Mouse (Mus musculus): ENCODE results near the gene Mmp20. TPM values are rescaled to one million over a fixed set of nuclear protein-coding genes. Genes with fewer than 3 reads are reported as not detected.

The Mmp20 gene
- polyA plus RNA-seq, 1 experiment from 2014 or later = not detected

DNA sequence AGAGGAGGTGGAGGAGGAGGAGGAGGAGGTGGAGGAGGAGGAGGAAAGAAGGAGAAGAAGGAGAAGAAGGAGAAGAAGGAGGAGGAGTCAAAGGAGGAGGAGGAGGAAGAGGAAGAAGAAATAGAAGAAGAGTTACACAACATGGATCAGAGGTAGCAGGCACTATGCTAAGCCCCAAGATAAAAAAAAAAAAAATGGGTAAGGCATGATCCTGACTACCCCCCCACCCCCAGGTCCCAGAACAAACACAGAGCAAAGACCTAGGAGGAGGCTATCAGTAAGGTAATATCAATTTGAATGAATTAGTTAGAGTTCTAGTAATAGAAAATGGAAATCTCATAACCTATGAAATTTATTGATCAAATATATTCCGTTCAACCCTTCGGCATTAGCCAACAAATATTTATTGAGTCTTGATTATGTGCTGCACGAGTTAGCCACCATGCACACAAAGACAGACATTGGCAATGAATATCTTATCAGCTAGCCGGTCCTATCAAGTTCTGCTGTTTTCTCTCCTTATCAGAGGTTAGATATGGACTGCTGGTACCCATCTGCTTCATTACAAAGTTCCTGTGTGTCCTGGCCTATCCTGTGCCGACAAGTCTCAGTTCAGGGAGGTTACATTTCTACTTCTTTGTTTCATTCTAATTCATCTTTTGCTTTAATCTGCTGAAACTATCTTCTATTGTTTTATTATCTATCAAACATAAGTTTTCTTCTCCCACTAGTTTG is 24.5 kb downstream of the Mmp20 start:
- ATAC-seq = no peak
- Histone ChIP-seq H3K4me1 (no peaks in the 10 kb centered on the region), H3K27ac (no peak overlapping the region), H3K36me3 (ENCODE audit: poor library complexity, severe bottlenecking) (no peaks in the 10 kb centered on the region), H3K4me3 (no peak overlapping the region), H3K27me3 (no peaks in the 10 kb centered on the region), H3K9ac (no peak overlapping the region), H3K9me3 (replicated peaks) (no peaks in the 10 kb centered on the region), H3K4me2 (no peak overlapping the region)
- 90% methylated on average over 5 of the region's 5 CpGs for WGBS

GRCm38 (mm10) chr9:7657946-7658345 is 29.9 kb downstream of the Mmp20 start:
- 86% methylated on average over 4 of the region's 4 CpGs for WGBS
- ATAC-seq = no peak
- Histone ChIP-seq H3K4me1 (no peaks in the 10 kb centered on the region), H3K9ac (no peak overlapping the region), H3K27ac (no peak overlapping the region), H3K27me3 (no peaks in the 10 kb centered on the region), H3K4me2 (no peak overlapping the region), H3K9me3 (replicated peaks) (no peaks in the 10 kb centered on the region), H3K4me3 (no peak overlapping the region), H3K36me3 (ENCODE audit: poor library complexity, severe bottlenecking) (no peaks in the 10 kb centered on the region)

DNA sequence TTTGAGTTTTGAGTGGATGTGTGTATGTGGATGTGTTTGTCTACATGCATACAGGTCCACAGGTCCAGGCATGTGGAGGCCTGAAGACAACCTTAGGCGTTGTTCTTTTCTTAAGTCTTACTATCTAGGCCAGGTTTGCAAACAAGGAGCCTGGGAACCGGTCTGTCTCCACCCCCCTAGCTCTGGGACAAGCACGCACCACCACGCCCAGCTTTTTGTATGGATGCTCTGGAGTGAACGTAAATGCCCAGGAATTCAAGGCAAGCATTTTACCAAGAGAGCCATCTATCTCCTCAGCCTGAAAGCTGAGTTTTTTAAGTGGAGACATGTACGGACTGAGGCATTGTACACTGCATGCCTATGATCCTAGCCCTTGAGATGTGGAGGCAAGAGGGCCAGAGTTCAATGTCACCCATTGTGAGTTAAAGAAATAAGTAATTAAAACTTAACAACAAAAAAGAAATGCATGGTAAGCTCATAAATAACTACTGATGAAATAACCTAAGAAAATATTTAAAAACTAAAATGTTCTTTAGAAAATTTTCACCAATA is 31.5 kb downstream of the Mmp20 start:
- Histone ChIP-seq H3K4me2 (no peak overlapping the region), H3K36me3 (ENCODE audit: poor library complexity, severe bottlenecking) (no peaks in the 10 kb centered on the region), H3K27me3 (no peaks in the 10 kb centered on the region), H3K27ac (no peak overlapping the region), H3K4me1 (no peaks in the 10 kb centered on the region), H3K9ac (no peak overlapping the region), H3K9me3 (replicated peaks) (no peaks in the 10 kb centered on the region), H3K4me3 (no peak overlapping the region)
- 31% methylated on average over 6 of the region's 6 CpGs for WGBS
- ATAC-seq = no peak

- WGBS = 100% methylated on average over 1 of the region's 1 CpGs
- Histone ChIP-seq H3K27ac (no peak overlapping the region), H3K9me3 (replicated peaks) (no peaks in the 10 kb centered on the region), H3K27me3 (no peaks in the 10 kb centered on the region), H3K4me2 (no peak overlapping the region), H3K36me3 (ENCODE audit: poor library complexity, severe bottlenecking) (no peaks in the 10 kb centered on the region), H3K4me3 (no peak overlapping the region), H3K4me1 (no peaks in the 10 kb centered on the region), H3K9ac (no peak overlapping the region)
- no peak for ATAC-seq
These were observed 33.3 kb downstream of the Mmp20 start for GRCm38 (mm10) chr9:7661371-7661770.

- no peaks in the 10 kb centered on the region for H3K9me3 ChIP-seq (replicated peaks)
- WGBS = 92% methylated on average over 1 of the region's 1 CpGs
- H3K27me3 ChIP-seq = no peaks in the 10 kb centered on the region
- H3K9ac ChIP-seq = no peak overlapping the region
- no peak overlapping the region for H3K4me3 ChIP-seq
- H3K36me3 ChIP-seq (ENCODE audit: poor library complexity, severe bottlenecking) = no peaks in the 10 kb centered on the region
- no peak for ATAC-seq
- no peaks in the 10 kb centered on the region for H3K4me1 ChIP-seq
- no peak overlapping the region for H3K4me2 ChIP-seq
- H3K27ac ChIP-seq = no peak overlapping the region
These were observed 41.6 kb downstream of the Mmp20 start for GRCm38 (mm10) chr9:7669674-7670073.

- no peak overlapping the region for H3K27ac ChIP-seq
- no peak overlapping the region for H3K4me3 ChIP-seq
- H3K27me3 ChIP-seq = no peaks in the 10 kb centered on the region
- H3K9ac ChIP-seq = no peak overlapping the region
- H3K9me3 ChIP-seq (replicated peaks) = no peaks in the 10 kb centered on the region
- 85% methylated on average over 9 of the region's 9 CpGs for WGBS
- no peaks in the 10 kb centered on the region for H3K36me3 ChIP-seq (ENCODE audit: poor library complexity, severe bottlenecking)
- no peaks in the 10 kb centered on the region for H3K4me1 ChIP-seq
- ATAC-seq = no peak
- H3K4me2 ChIP-seq = no peak overlapping the region
These were observed 45.0 kb downstream of the Mmp20 start for GRCm38 (mm10) chr9:7672985-7673384.

DNA sequence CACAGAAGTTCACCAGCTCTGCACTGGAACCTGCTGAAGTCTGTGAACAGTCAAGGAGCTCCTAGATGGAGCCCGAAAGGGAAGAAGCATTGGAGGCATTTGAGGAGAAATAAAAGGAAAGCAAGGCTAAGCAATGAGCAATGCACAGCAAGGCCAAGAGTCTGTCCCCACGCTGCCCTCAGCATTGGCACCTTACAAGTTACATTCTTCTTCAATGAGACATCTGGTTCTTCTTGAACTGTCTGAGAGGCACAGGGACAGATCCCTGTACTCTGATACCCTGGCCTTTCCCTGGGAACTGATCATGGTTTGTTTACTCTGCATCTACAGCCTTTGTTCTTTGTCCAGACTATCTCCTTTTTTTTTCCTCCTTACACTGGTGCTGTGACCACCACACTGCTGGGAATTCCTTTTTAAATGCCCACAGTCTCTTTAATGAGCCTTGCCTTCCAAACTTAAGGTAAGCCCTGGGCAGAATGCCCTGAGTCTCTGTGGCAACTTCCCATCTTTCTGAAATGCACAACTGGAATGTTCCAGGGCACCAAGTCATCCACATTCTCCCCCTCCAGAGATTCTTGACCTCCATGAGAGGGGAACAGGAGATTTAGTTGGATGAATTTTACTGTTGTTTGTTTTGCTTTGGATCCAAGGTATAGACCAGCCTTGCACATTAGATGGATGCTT is 50.3 kb downstream of the Mmp20 start:
- no peaks in the 10 kb centered on the region for H3K27me3 ChIP-seq
- H3K27ac ChIP-seq = no peak overlapping the region
- H3K4me2 ChIP-seq = no peak overlapping the region
- WGBS = 86% methylated on average over 2 of the region's 2 CpGs
- no peaks in the 10 kb centered on the region for H3K9me3 ChIP-seq (replicated peaks)
- no peaks in the 10 kb centered on the region for H3K36me3 ChIP-seq (ENCODE audit: poor library complexity, severe bottlenecking)
- no peak overlapping the region for H3K9ac ChIP-seq
- ATAC-seq = no peak
- H3K4me3 ChIP-seq = no peak overlapping the region
- no peaks in the 10 kb centered on the region for H3K4me1 ChIP-seq

- no peaks in the 10 kb centered on the region for H3K36me3 ChIP-seq (ENCODE audit: poor library complexity, severe bottlenecking)
These were observed 54.1 kb downstream of the Mmp20 start for GRCm38 (mm10) chr9:7682081-7682618.

GRCm38 (mm10) chr9:7686024-7686423 is 58.0 kb downstream of the Mmp20 start:
- no peak overlapping the region for H3K4me2 ChIP-seq
- no peak overlapping the region for H3K4me3 ChIP-seq
- H3K27ac ChIP-seq = no peak overlapping the region
- no peak overlapping the region for H3K9ac ChIP-seq
- H3K36me3 ChIP-seq (ENCODE audit: poor library complexity, severe bottlenecking) = no peaks in the 10 kb centered on the region
- no peaks in the 10 kb centered on the region for H3K9me3 ChIP-seq (replicated peaks)
- H3K4me1 ChIP-seq = no peaks in the 10 kb centered on the region
- WGBS = 79% methylated on average over 2 of the region's 2 CpGs
- ATAC-seq = no peak
- no peaks in the 10 kb centered on the region for H3K27me3 ChIP-seq

More at GRCm38 (mm10) chr9:7682081-7682618, 54.1 kb downstream of the Mmp20 start:
- Histone ChIP-seq H3K27me3 (no peaks in the 10 kb centered on the region), H3K4me1 (no peaks in the 10 kb centered on the region), H3K4me3 (no peak overlapping the region), H3K9ac (no peak overlapping the region), H3K27ac (no peak overlapping the region), H3K4me2 (no peak overlapping the region), H3K9me3 (replicated peaks) (no peaks in the 10 kb centered on the region)
- ATAC-seq = no peak
- WGBS = 92% methylated on average over 9 of the region's 9 CpGs

- Histone ChIP-seq H3K4me2 (no peak overlapping the region), H3K9me3 (replicated peaks) (no peaks in the 10 kb centered on the region), H3K27ac (no peak overlapping the region), H3K4me3 (no peak overlapping the region), H3K9ac (no peak overlapping the region), H3K27me3 (no peaks in the 10 kb centered on the region), H3K36me3 (ENCODE audit: poor library complexity, severe bottlenecking) (no peaks in the 10 kb centered on the region), H3K4me1 (no peaks in the 10 kb centered on the region)
- 56% methylated on average over 6 of the region's 6 CpGs for WGBS
- ATAC-seq = no peak
These were observed 61.8 kb downstream of the Mmp20 start for GRCm38 (mm10) chr9:7689799-7690198.

DNA sequence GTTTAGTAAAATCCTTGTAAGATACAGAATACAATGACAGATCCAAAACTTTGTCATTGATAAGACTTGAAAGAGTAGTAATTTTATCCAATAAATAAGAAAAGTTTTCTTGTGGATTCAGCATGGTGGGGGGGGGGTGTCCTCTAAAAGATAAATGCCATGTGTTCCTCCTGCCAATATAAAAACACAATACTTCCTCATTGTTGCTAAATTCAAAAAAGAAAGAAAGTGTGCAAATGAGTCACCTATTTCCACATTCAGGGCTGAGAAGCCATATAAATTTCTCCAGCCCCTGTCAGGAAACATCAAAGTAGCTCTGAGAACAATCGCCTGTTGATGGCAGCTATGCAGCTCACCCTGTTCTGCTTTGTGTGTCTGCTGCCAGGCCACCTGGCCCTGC is 63.8 kb downstream of the Mmp20 start, which contains the start of gene Mmp7:
Gene Mmp7, plus strand, starts transcription at position 301 of the 400 bp plus-strand sequence.
- H3K27ac ChIP-seq = no peak within 1 kb of the TSS
- no peak for ATAC-seq
- no peaks in the 10 kb centered on the region for H3K9me3 ChIP-seq (replicated peaks)
- H3K4me2 ChIP-seq = no peak within 1 kb of the TSS
- WGBS = 91% methylated on average over 1 of the region's 1 CpGs
- H3K27me3 ChIP-seq = no peaks in the 10 kb centered on the region
- no peak within 1 kb of the TSS for H3K4me3 ChIP-seq
- no peaks in the 10 kb centered on the region for H3K36me3 ChIP-seq (ENCODE audit: poor library complexity, severe bottlenecking)
- H3K4me1 ChIP-seq = no peaks in the 10 kb centered on the region
- no peak within 1 kb of the TSS for H3K9ac ChIP-seq

GRCm38 (mm10) chr9:7693961-7694360 is 65.9 kb downstream of the Mmp20 start:
- ATAC-seq = no peak
- H3K4me3 ChIP-seq = no peak overlapping the region
- H3K9me3 ChIP-seq (replicated peaks) = no peaks in the 10 kb centered on the region
- no peak overlapping the region for H3K4me2 ChIP-seq
- H3K4me1 ChIP-seq = no peaks in the 10 kb centered on the region
- no peaks in the 10 kb centered on the region for H3K36me3 ChIP-seq (ENCODE audit: poor library complexity, severe bottlenecking)
- no peak overlapping the region for H3K27ac ChIP-seq
- H3K9ac ChIP-seq = no peak overlapping the region
- no peaks in the 10 kb centered on the region for H3K27me3 ChIP-seq
- WGBS = 94% methylated on average over 3 of the region's 3 CpGs

Measured in forebrain, embryonic 13.5 days (tissue).